Mouse (Mus musculus) telencephalon, adult 2 months (tissue): Measurements from ENCODE around the gene Kndc1.

ENCODE experiments used
- DNase-seq: peaks from one replicate; pipeline ENCODE4 v3.0.0-alpha.2; 2011; ENCODE audit warnings: low read depth, low spot score

Kndc1 gene

DNA sequence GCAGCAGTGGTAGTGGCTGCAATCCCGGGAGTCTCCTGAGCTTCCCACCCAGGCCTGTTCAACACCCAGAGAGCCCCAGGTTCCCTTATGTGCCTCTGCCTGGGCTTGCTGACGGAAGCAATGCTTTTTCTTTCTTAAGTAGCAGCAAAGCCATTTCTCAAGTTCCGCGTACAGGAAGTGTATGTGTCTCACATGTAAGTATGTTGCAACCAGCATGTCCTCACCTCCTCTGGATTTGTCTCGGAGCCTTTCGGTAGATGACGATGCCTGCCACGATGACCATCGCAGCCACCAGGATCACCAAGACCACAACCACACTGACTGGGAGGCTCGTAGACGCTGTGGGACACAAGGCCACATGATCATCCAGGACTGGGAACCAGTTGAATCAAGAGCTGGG lies 90.0 kb downstream of the Kndc1 start:
- DNase-seq, result no peak

DNA sequence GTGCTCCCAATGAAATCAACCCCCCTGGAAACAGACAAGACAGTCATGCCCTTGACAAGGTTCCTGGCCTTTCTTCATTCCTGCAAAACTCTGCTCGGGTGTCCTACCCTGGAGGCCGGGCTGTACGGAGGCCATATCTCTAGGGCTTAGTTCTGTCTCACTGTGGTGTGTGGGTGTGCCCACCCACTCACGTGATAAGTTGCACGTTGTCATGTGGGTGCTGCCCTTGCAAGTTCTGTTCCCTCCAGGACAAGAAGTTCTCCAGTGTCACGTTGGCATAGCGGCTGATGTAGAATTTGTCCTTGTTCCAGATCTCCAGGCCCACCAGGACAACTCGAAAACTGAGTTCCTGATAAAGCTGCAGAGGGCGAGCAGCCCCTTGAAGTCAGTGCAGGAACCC lies 93.8 kb downstream of the Kndc1 start:
- DNase-seq, result no peak

GRCm38 (mm10) chr7:139990864-139991394 lies 96.4 kb downstream of the Kndc1 start:
- no peak for DNase-seq
